Mouse (Mus musculus): ENCODE results near the gene Bub1b. TPM values are rescaled to one million over a fixed set of nuclear protein-coding genes. Genes with fewer than 3 reads are reported as not detected.

Bub1b gene
- total RNA-seq, 4 experiments from 2014 or later = 0.98 to 2.6 (median 1.8) TPM

DNA sequence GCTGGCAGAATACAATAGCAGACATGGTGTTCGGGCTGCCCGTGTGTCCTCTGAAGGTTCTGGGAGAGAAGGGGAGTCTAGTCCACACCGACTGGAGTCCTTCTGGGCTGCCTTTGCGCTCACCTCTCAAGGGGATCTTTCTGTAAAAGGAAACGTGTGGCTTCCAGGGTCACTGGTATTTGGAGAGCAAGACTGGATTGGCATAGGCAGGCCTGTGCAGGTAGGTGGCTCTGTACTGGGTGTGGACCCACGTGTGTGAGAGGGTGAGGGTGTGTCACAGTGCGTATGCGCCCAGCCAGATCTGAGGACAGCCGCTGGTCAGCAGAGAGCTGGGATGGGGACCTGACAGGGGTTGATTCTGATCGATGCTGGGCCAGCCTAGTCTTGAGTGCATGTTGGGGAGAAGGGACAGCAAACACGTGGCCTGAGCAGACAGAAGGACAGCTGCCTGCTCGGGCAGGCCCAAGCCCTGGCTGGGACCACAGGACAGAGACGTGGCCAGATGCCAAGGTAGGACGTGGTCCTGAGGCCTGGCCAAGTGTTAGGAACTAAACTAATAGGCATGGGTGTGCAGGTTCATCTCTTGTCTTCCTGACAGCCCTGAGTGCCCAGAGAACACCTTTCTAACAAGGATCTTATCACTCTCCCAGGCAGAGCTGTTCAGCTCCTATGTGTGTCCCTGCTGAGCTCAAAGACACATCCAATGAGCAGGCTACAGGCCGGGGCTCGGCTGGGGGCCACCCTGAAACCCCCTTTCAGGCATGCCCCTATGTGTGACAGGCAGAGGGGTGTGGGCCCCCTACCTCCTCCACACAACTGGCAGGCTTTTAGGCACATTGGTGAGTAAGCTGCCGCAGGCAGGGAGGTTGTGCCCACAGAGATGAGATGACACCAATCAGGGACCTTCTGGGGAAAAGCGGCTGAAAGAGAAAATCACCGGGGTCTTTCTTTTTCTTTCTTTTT, 66.1 kb downstream of the Bub1b start:
- peak in 1 of 2 experiments; percentile 34 for DNase-seq (ENCODE audit: low spot score in 2 of 2)

DNA sequence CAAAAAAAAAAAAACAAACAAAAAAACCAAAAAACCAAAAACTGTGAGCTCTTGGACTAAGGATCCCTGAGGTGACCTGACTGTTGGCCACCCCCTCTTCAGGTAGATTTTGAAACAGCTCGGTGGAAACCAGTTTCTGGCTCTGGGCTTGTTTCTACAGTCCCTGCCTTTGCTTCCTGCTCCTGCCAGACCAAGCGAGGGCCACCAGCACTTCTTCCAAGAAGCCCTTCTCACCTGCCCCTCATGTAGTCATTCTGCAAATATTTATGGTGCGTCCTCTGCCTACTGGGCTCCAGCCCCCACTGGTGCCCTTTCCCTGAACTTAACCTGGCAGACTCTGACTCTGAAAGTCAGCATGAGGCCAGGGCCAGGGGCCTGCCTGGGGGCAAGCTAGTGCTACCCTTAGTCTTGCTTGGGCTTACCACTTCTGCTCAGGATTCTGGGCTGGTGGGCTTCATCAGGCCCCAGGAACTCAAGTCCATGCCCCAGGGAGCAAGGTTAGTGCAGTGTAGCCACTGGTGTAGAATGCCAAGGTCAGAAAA, 67.0 kb downstream of the Bub1b start:
- no peak for DNase-seq (ENCODE audit: low spot score in 2 of 2)

- DNase-seq (ENCODE audit: low spot score in 2 of 2) = no peak
These were observed 67.6 kb downstream of the Bub1b start for GRCm38 (mm10) chr2:118665616-118666015.

DNA sequence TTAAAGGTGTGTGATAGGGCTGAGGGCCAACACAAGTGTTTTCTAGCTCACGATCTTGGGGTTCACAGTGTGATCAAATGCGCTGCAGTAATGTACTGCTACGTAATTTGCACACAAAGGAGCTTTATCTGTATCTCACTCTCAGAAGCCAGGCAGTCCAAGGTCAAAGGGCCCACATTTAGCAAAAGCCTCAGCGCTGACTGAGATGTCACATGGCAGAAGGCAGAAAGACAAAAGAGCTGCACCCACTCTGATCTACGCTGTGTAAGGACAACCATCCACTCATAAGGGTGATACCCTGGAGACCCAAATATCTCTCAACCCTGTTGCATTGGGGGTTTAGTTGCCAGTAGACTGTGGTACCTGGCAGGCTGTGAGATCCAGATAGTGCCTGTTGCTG, 69.2 kb downstream of the Bub1b start:
- no peak for DNase-seq (ENCODE audit: low spot score in 2 of 2)

DNA sequence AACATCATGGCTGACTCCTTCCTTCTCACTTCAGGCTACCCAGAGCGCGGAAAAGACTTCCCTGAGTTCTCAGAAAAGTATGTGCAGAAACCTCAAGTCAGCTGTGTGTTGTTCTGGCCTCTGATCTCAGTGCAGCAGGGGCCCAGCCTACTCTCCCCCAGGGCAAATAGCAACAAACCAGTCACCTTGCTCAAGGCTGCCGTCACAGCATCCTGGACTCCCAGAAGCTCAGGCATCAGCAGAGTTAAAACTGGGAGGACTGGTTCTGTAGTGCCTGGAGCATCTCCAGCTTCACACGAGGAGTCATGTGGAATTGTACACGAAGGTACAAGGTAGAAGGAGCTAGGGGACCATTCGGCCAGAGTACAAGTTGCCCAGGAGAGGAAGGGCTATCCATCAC, 71.2 kb downstream of the Bub1b start:
- DNase-seq (ENCODE audit: low spot score in 2 of 2) = no peak

- no peak for DNase-seq (ENCODE audit: low spot score in 2 of 2)
These were observed 71.8 kb downstream of the Bub1b start for GRCm38 (mm10) chr2:118669785-118670184.

DNA sequence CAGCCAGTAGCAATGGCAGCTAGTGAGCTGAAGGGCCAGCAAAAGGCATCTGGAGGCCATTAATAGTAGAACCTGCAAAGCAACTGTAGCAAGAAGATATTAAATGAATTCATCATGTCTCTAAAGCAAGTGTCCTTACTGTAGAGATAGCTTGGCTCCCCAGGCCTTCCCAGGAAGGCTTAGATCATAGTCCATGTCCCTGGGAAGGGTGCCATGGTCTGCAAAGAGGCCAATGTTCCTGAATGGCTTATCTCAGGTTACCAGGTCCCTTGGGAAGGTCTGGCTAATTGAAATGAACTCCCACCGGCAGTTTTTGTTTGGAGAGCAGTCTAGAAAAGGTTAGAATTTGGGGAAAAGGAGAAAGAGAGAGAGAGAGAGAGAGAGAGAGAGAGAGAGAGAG, 73.7 kb downstream of the Bub1b start:
- no peak for DNase-seq (ENCODE audit: low spot score in 2 of 2)

- no peak for DNase-seq (ENCODE audit: low spot score in 2 of 2)
These were observed 75.9 kb downstream of the Bub1b start for GRCm38 (mm10) chr2:118673686-118674465.

- DNase-seq (ENCODE audit: low spot score in 2 of 2) = no peak
These were observed 76.5 kb downstream of the Bub1b start for GRCm38 (mm10) chr2:118674500-118674899.

- no peak for DNase-seq (ENCODE audit: low spot score in 2 of 2)
These were observed 79.1 kb downstream of the Bub1b start for GRCm38 (mm10) chr2:118676839-118677741.

DNA sequence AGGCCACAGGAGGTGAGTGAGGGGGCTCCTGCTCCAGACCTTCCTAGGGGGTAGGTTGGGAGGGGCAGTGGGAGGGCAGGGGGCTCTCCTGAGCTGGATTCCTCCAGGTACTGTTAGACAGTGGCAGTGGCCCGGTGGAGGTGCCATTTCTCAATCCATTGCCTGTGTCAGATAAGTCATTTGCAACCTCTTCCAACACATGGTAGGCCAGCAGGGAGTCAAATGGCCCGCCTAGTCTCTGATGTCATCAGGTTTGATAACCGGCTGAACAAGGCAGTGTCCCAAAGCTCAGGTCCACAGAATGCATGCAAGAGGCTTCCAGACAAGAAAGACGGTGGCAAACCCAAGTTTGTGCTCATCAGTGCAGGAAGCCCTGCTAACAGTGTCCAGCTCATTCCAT, 79.8 kb downstream of the Bub1b start:
- no peak for DNase-seq (ENCODE audit: low spot score in 2 of 2)

DNA sequence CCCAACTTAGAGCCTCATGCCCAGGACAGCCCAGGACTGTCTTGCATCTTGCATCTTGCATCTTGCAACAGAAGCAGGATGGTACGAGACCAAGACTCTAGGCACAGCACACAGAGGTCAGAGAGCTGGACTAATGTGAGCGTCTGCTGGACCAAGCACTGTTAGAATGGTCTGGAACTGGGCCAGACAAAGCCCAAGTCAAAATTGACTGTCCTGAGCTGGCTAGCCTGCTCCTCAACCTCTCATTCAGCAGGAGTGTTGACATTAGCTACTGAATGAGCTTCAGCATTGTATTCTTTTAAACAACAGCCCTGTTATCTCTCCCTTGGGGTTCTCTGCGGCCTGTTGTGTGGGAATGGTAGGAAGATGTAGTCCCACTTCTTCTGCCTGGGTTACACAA, 81.6 kb downstream of the Bub1b start:
- DNase-seq (ENCODE audit: low spot score in 2 of 2) = no peak

DNA sequence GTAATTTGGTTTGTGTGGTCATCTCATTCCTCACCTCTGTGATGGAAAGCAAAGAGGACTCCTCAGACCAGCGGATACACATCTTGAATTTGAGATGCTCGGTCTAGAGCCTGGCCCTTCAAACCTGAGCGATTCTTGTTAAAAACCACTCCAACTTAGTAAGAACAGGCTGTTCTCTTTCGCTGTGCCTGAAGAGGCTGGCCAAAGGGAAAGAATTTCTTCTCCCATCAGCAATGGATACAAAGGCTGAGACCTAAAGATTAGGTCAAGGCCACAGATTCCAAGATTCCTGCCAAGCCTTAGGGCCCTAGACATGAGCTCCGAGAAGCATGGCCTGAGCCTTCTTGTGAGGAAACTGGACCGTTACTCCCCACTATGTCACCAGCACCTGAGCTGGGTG, 82.9 kb downstream of the Bub1b start:
- no peak for DNase-seq (ENCODE audit: low spot score in 2 of 2)

DNA sequence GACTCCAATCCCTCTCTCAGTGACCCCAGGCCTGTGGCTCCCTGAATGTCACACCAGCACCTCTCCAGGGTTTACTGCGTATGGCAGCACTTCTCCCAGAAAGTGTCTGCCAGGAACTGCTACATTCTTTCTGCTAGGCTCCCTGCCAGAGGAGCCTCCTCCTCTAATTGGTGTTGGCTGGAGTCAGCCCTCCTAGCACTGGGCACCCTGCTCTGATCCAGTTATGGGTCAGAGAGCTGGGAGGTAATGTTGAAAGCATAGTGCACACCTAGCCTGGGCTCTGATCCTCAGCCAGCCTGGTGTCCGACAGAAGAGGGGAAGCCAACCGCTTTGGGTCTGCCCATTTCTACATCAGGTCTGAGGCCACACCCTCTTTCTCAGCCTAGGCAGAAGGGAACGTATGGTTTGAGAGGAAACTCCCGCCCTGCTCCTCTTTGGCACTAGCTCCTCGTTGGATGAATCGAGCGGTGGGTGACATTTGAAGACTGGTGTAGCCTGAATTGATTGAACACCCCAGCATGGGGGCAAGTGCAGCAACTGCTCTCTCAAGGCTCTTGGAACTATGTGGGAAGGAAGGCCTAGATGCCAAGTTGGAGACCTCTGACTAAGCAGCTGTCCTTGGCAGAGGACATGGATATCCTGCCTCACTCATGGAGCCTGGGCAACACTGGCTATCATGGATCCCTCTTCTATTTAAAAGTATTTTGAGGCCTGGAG, 84.7 kb downstream of the Bub1b start:
- no peak for DNase-seq (ENCODE audit: low spot score in 2 of 2)

GRCm38 (mm10) chr2:118685088-118685487, 87.1 kb downstream of the Bub1b start:
- no peak for DNase-seq (ENCODE audit: low spot score in 2 of 2)

- no peak for DNase-seq (ENCODE audit: low spot score in 2 of 2)
These were observed 88.7 kb downstream of the Bub1b start for GRCm38 (mm10) chr2:118686693-118687092.

DNA sequence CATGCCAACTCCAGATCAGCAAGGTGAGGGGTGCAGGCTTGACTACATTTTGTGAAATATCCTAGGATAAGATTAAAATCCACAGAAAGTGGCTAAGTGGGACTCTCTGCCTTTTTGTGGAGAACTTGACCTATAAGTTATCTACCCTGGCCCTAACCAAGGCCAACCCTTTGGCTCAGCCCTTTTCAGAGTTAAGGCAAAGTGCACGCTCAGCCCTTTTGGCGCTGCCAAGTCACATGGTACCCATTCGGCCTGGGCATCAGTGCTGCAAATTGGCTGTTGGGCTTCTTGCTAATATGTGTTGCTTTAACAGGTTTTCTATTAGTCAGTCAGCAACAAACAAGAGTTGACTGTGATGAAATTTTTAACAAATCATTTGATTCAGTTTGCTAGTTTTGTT, 89.8 kb downstream of the Bub1b start:
- no peak for DNase-seq (ENCODE audit: low spot score in 2 of 2)

- no peak for DNase-seq (ENCODE audit: low spot score in 2 of 2)
These were observed 91.9 kb downstream of the Bub1b start for GRCm38 (mm10) chr2:118689875-118690274.

All from left cerebral cortex, adult 8-10 months (tissue).